Mouse (Mus musculus) urinary bladder, postnatal 36 days (tissue): ENCODE data around the gene Hacd1.

Source experiments
- DNase-seq, 2 experiments: peaks; one replicate each; pipeline ENCODE4 v3.0.0; 2022; ENCODE audit warnings: low spot score in 2 of 2, mixed read lengths in 1 of 2

Hacd1 gene

GRCm38 (mm10) chr2:14005121-14005520 lies 50.8 kb downstream of the Hacd1 start:
- DNase-seq, result no peak

GRCm38 (mm10) chr2:13960136-13960535 lies 95.8 kb downstream of the Hacd1 start:
- DNase-seq, result no peak

GRCm38 (mm10) chr2:13956463-13956862 lies 99.5 kb downstream of the Hacd1 start:
- no peak for DNase-seq

- DNase-seq, result no peak
Observed at GRCm38 (mm10) chr2:13938118-13938517, 117.8 kb downstream of the Hacd1 start.

GRCm38 (mm10) chr2:13935343-13935742 lies 120.6 kb downstream of the Hacd1 start:
- DNase-seq, result no peak

- no peak for DNase-seq
Observed at GRCm38 (mm10) chr2:13932253-13932652, 123.7 kb downstream of the Hacd1 start.

GRCm38 (mm10) chr2:13930724-13931123 lies 125.2 kb downstream of the Hacd1 start:
- no peak for DNase-seq

GRCm38 (mm10) chr2:13888568-13888967 lies 167.4 kb downstream of the Hacd1 start:
- DNase-seq, result no peak

- no peak for DNase-seq
Observed at GRCm38 (mm10) chr2:13857461-13857860, 198.5 kb downstream of the Hacd1 start.

GRCm38 (mm10) chr2:13855510-13855909 lies 200.4 kb downstream of the Hacd1 start:
- no peak for DNase-seq

- no peak for DNase-seq
Observed at GRCm38 (mm10) chr2:13836310-13836709, 219.6 kb downstream of the Hacd1 start.

GRCm38 (mm10) chr2:13834989-13835388 lies 220.9 kb downstream of the Hacd1 start:
- no peak for DNase-seq

- no peak for DNase-seq
Observed at GRCm38 (mm10) chr2:13816645-13817044, 239.3 kb downstream of the Hacd1 start.

- no peak for DNase-seq
Observed at GRCm38 (mm10) chr2:13808593-13808992, 247.3 kb downstream of the Hacd1 start.

- no peak for DNase-seq
Observed at GRCm38 (mm10) chr2:13808008-13808407, 247.9 kb downstream of the Hacd1 start.

GRCm38 (mm10) chr2:13806120-13806519 lies 249.8 kb downstream of the Hacd1 start:
- no peak for DNase-seq

- no peak for DNase-seq
Observed at GRCm38 (mm10) chr2:13800639-13801038, 255.3 kb downstream of the Hacd1 start.
